Mouse (Mus musculus) layer of hippocampus, adult 9-11 months (tissue): ENCODE measurements around the gene Trim56.

Source experiments
- DNase-seq: peaks from one replicate; pipeline ENCODE4 v3.0.0; 2022

Trim56 gene

DNA sequence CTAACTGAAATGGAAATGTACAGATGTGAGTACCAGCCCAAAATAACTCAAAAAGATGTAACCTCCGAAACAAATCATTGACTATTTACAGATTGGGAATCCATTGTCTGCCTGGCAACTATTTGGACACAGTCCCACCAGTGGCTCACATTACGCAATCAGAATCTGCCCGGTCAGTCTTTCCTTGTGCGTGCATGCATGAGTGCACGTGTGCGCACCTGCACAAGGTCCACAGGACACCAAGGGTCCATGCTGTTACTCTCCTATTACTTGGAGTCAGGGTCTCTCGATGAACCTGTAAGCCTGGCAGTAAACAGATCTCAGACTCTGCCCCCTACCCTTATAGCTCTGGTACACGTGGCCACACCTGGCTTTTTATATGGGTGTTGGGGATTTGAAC lies 8.3 kb downstream of the Trim56 start:
- DNase-seq = no peak

DNA sequence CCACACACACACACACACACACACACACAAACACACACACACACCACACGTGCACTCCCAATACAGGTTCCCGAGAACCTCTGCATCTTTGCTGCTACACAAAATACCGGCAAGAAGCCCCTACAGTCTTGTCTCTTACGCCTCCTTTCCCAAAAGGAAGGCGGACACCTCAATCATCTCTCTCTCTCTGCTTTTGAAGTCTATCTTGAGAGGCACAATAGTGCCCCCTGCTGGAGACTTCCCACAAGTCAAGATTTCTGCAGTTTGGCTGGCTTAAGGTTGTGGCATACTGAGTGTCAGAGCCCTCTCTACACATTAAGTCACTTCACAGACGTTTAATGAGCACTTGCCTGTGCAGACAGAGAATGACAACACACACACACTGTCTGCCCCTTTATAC lies 9.0 kb downstream of the Trim56 start:
- DNase-seq = peak; percentile 76

DNA sequence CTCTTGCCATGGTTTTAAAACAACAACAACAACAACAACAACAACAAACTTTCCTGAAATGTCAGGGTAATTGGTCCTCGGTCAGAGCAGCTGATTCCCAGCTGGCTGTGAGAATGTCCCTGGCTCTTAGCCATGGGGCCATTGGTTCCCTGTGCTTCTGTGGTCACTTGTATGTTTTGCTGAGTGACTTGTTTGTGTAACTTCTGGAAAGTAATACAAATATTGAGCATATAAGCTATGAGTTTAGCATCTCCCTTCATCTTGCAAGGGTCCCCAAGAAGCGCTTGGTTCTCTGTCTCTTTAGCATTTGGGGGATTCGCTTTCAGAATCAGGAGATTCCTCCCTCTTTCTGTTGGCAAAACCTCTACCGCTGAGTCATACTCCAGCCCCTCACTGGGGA lies 9.6 kb downstream of the Trim56 start:
- no peak for DNase-seq

DNA sequence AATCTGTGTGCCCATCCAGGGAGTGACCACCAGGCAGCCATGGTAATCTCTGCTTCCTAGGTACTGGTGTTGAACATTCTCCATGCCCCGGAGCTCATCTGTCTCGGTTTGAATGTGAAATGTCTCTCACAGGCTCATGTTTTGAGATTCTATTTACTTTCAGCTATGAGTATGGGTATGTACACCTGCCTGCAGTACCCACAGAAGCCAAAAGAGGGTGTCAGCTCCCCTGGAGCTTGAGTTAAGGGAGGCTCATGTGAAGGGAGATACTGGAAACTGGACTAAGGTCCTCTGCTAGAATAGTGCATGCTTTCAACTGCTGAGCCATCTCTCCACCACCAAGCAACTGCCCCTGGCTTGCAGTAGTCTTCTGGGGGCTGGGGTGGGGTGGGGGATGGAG lies 12.0 kb downstream of the Trim56 start:
- DNase-seq = no peak

DNA sequence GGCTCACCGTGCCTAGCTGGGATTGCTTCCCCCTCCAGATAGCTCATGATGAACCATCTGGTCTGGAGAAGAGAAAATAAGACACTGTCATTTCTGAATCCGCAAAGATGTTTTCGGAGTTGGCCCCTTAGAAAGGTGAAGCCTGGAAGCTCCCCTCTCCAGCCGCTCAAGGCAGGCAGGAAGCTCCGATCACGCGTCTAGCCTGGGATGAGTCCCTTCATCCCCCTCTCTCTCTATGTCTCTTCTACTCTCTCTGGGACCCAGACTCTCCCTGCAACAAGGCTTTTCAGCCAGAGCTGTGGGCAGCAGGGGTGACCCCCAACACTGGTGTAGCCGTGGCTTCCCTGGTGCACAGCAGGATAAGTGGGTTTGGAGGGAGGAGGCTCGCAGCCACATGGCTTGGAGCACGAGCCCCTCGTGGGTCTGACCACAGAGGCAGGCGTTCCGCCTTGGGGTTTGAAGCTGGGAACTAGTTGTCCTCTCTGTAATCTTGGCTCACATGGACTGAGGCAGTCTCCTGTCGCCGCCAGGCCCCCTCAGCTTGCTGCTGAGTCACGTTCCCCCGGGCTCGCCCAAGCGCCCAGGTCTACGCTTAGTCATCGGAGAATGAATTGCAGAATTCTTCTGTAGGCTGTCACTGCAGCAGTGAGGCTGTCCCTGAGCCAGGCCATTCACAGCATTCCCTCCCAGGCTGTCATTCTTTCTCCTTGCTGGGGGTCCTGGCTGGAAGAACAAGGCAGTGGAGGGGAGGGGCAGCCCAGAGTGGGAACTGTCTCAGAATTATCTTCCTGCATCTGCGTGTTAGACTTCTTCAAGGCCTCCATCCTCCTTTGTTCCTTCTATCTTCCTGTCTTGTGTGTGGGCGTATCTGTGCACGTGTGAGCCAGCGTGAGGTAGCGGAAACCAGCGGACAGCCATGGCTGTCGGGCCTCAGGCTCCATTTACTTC lies 13.2 kb downstream of the Trim56 start:
- DNase-seq = peak; percentile 81

DNA sequence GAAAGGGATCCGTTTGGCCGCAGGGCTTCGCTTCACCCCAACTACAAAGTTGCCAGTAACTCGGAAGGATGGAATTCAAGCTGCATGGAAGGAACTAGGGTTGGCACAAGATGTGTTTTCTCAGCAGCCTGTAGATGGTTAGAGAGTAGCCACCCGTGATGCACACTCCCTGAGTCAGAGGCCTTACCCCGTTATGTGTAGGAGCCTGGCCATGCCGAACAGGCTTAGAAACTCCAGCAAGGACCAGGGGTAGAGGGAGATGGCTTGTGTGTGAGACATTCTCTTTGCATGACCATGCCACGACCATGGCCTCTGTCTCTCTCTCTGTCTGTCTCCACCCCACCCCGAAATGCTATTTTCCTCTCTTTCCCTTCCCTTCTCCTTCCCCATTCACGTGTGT lies 13.9 kb downstream of the Trim56 start:
- no peak for DNase-seq

DNA sequence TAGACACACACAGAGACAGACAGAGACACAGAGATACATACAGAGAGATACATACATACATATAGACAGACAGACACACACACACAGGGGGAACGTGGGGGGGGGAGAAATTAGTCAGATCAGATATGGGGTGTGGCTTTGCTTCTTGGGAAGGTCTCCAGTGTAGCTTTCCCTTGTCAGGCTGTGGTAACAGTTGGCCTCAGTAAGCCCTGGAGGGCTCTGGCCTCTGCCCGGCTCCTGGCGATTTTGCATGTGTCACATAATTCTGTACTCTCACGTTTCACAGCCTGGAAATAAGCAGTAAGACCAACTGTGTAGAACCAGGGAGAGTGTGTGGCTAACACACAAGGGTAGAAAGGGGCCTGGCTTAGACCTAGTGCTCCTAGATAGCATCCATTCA lies 15.3 kb downstream of the Trim56 start:
- DNase-seq = no peak

DNA sequence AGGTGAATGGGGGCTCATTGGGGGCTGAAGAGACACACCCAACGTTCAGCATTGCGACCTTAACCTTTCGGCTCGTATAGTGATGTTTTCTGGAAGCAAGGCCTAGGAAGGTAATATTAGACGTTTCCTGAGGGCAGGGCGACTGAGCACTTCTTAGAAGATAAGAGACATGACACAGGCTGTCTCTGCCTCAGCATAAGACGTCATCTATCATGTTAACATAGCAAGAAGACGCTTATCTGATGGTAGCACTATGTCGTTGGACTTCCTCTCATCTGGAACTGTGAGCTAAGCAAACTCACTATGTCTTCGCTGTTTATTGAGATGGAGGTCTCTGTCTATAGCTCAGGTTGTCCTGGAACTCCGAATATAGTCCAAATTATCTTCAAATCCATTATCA lies 17.6 kb downstream of the Trim56 start:
- DNase-seq = no peak

DNA sequence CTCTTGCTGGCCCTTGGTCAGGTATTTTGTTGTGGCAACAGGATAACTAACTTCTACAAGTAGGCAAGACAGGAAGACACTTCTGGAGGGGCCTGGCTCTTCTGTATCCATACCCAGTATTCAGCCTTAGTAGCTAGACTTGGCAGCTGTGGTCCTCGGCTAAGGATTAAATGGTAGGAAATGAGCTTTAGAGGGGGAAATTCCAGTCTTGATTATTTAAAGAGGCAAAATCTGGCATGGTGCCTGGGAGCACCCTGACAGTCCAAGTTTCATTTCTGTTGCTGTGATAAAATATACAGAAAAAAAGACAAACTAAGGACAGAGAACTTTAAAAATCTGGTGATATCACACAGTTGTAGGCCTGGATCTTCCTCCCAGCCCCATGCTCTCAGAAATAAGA lies 20.0 kb downstream of the Trim56 start:
- DNase-seq = peak; percentile 60

DNA sequence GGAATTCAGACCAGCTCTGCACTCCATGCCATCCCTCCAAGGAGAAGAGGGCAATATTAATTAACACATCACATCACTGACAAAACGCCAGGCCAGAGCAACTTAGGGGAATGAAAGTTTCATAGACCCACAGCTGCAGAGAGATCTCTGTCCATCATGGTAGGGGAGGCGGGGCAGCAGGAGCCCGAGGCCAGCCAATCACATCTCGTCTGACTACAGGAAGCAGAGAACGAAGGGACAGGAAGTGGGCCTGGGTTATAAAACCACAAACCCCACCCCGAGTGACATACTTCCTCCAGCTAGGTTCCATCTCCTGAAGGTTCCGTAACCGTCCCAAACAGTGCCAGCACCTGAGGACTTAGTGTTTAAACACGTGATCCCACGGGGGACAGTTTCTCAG lies 20.9 kb downstream of the Trim56 start:
- DNase-seq = no peak

DNA sequence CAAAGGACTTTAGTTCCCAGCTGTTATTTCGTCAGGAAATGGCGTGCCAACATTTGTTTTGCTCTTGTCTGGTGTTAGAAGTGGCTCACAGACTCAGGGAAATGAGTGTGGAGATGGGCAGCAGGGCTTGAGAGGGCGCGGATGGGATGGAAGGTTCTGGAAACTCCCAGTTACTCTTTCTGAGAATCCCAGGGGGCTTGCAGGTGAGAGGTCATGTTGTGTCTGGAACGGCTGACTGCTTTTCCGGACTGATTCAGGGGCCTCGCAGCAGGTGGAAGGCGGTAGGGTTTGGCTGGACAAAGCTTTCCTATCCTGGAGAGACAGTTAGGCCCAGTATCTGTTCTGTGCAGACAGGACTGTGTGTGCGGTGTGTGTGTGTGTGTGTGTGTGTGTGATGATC lies 22.3 kb downstream of the Trim56 start:
- DNase-seq = no peak

DNA sequence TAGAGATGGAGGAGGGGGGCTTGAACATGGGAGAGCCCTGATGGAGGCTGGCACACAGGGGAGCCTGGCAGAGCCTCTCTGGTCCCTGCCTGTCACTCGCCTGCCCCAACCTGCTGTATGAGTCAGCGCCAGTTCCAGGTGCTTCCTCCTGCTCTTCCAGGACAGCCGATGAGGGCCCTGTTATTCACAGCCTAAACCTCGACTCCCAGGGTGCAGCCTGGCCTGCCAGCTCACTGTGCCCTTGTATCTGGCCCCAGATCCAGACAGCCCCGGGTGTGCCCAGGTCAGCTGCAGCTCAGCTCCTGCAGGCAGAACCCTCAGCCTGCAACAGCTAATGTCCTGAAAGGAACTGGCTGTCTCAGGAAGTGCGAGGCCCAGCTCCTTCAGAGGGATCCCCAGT lies 24.4 kb downstream of the Trim56 start:
- no peak for DNase-seq

DNA sequence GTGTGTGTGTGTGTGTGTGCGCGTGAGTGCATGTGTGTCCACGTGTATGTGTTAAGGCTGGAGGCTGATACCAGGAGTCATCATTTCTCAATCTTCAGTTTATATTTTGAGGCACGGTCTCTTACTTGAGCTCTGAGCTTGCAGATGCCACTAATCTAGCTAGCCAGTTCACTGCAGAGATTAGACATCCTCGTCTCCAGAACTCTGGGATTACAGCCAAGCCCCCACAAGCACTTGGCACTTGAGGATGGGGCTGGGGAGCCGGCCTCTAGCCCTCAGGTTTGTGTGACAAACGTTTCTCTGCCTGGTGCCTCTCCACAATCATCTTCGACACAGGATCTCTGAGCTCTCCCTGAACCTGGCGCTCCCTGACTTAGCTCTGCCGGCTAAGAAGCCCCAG lies 25.1 kb downstream of the Trim56 start:
- no peak for DNase-seq

DNA sequence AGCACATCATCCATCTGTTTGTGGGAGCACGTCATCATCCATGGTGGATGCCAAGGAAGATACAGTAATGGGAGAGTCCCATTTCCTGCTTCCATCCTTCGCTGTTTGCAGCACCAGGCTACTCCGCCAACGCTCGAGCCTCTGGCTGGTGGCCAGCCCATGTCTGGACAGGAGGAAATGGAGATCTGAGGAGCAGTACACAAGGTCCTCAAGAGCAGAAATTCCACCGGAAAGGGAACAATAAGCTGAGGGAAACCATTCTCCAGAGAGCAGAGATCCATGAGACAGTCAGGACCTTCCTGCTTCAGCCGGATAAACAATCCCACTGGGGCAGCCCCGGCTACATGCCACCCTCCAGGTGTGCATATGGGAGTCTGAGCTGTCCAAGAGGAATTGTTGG lies 28.6 kb downstream of the Trim56 start:
- DNase-seq = no peak

DNA sequence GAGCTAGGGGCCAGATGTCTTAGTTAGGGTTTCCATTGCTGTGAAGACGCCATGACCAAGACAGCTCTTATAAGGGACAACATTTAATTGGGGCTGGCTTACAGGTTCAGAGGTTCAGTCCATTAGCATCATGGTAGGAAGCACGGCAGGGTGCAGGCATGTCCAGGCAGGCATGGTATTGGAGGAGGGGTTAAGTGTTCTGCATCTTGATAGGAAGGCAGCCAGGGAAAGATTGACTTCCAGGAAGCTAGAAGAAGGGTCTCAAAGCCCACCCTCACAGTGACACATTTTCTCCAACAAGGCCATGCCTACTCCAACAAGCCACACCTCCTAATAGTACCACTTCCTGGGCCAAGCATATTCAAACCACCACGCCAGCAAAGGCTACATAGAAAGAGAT lies 30.3 kb downstream of the Trim56 start:
- no peak for DNase-seq

DNA sequence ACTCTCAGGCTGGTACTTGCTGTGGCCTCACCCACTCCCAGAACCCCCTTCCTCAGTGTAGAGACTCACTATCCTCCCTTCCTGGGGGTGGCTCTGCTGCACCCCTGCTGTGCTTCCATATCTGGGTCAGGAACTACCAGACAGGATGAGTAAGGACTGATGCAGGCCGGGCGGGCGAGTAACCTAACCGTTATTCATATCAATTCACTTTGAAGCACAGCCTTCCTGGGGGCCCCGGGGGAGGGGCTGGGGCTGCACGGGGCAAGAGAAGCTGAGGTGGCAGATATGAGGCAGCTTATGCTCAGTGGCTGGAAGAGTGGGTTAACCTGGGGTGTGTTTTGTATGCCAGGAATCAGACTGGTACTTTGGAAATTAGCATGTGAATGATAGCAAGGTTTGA lies 31.0 kb downstream of the Trim56 start:
- no peak for DNase-seq

DNA sequence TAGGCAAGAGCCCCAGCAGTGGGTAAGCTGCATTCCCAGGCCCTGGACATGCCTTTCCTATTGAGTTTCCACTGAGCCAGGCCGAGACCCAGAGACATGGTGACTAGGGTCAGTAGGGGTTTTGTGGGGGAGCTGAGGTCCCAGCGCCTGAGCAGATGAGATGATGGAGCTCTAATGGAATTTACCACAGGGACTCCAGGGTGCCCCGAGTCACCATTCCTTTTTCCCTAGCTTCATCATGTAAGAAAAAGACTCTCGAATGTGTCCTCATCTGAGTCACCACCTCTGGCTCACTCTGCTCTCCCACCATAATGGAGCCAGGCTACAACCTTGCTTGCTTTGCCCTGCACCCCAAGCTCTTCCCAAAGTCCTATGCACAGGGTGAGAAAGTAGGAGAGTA lies 33.0 kb downstream of the Trim56 start:
- DNase-seq = no peak

DNA sequence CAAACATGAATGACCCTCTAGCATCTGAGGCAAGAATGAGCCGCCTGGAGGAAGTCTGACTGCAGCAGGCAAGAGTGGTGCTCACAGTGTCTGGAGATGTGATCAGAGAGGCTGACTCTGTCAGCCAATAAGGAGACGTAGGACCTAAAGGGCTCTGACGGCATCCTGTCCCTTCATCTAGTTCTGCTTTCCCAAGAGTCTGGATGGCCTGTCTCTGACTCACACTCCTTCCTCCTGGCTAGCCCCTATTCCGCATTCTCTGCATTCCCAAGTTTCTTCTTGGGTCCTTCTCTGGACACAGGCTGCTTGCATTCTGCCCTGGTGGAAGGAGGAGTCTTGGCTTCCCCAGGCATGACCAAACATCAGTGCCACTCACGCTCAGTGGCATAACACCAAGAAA lies 36.2 kb downstream of the Trim56 start:
- peak; percentile 68 for DNase-seq

DNA sequence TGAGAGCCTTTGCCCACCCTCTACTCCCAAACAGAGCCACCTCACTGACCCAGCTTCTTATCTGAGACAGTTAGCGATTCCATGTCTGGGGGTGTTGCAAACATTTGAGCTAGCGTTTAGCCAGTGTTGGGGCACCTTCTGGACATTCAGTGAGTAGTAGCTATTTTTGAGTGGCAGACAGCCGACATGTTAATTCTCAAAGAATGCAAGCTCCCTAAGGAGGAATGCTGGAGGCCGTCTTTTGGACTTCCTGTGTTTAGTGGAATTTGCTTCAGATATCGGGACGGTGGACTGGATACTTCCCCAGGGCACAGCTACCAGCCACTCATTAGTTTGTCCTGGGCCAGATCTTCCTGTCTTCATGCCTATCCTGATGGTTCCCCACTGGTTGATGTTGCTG lies 37.4 kb downstream of the Trim56 start:
- DNase-seq = no peak

DNA sequence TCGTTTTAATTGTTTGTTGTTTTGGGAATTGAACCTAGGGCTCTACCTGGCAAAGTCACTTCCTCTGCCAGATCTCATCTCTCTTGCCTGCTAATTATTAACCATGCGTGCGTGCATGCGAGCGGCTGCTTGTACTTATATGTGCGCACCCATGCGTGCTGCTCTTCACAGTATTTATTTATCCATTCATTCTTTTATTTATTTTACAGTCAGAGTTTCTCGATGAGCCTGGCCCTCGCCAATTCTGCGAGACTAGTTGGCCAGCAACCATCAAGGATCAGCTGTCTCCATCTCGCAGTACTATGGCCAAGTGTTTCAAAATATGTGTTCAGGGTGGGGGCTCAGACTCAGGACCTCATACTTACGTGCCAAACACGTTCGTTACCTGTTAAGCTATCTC lies 38.0 kb downstream of the Trim56 start:
- DNase-seq = no peak

DNA sequence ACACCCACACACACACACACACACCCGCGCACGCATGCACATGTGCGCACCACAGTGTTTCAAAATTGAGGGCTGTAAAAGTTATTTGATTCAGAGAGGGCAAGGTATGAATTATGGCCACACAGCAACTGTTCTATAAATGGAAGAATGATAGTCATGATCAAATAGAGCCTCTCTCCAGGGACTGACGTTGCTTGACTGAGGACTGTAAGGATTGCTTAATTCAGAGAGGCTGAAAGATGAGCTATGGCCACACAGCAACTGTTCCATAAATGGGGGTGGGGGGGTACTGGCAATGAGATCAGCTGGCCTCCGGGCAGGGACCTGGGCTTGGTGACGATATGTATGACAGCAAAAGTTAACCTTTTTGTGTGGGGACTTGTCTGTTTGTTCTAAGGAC lies 38.8 kb downstream of the Trim56 start:
- no peak for DNase-seq

DNA sequence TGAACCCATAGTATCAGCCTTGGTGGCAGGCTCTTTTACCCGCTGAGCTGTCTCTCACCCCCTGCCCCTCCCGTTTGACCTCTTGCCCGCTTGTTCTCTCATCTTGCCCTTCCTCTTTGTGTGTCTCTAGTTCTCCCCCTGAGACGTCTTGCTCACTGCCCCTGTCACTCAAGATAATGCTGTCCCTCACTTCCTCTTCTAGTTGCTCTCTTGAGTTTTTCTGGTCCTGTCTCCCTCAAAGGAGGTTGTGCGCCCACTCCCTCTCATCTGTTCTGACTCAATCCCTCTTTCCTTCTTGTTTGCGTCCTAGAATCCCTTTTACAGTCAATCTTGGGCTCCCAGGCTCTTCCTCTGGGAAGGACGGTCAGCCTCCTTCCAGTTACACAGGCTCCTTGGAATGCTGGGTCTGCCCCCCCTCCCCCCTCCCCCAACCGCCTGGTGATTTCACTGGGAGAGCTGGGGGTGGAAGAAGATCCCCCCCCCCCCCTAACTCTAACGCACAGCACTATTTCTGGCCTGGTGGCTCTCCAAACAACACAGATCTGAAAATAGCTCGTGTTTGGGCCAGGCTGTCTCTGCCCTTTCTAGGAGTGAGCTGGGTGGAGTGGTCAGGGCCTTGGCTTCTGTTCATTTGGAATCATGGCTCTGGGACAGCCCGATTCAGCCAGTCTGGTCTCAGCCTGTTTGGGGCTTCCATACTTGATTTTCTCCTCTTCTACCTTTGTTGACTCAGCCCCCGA lies 39.6 kb downstream of the Trim56 start:
- DNase-seq = peak; percentile 81

DNA sequence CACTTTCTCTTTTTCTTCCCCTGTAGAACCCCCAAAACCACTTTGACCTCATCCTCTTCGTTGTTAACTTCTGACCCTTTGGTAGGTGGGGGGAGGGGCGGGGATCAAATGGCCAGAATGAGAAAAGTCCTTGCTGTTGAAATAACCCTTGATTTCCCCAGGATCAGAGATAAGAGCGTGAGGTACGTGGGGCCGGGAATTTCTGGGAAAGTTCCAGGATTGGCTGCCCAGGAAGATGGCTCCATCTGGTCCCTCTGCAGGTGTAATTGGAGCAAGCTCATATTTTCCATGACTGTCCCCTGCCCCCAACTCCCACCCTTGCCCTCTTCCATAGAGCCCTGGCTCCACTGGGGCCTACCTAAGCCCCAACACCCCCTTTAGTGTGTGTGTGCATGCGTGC lies 40.3 kb downstream of the Trim56 start:
- no peak for DNase-seq

DNA sequence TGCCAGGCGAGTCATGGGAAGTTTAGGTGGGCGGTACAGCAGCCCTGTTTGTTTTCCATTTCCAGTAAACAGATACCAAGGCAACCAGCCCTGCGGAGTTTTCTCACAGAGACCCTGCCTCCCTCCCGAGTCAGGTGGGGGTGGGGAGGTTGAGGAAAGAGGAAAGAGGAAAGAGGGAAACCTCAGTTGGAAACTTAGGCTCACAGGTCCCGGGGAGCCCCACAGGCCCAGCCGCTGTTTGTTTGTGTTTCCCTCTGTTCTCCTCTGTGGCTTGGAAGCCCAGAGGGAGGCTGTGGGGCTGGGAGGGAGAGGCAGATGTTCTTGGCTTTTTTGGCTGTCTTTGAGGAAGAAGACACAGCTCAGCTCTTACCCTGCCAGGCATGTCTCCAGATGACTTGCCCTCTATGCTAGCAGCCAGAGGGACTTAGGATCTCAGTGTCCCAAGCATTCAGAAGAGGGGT lies 41.8 kb downstream of the Trim56 start:
- DNase-seq = peak; percentile 27
